Mouse (Mus musculus) limb, embryonic 14.5 days (tissue): ENCODE results near the gene Nfe2l1. TPM values are rescaled to one million over a fixed set of nuclear protein-coding genes. Genes with fewer than 3 reads are reported as not detected.

Experiments
- ATAC-seq: fragments of 200-750 bp; cut with Nextera tagmentation; 2 replicates; pipeline ENCODE4 v1.8.0; 2017; ENCODE audit warnings: low read depth, moderate number of reproducible peaks, moderate TSS enrichment; ENCODE audit not compliant: low FRiP score
- DNase-seq: peaks from one replicate; pipeline ENCODE4 v3.0.0-alpha.2; 2015; ENCODE audit warnings: low spot score
- H3K27ac ChIP-seq: fragments of 300-500 bp; sonication (generic); replicated peaks from 2 replicates; pipeline ENCODE4 v1.5.1; 2014; ENCODE audit warnings: low read depth, mild to moderate bottlenecking, low read length, moderate library complexity, mixed read lengths
- H3K27me3 ChIP-seq: fragments of 300-500 bp; sonication (generic); 2 replicates; pipeline ENCODE4 v1.6.1; 2014; ENCODE audit warnings: low read length, mixed read lengths; ENCODE audit not compliant: control insufficient read depth, insufficient read depth
- H3K36me3 ChIP-seq: fragments of 300-500 bp; sonication (generic); 2 replicates; pipeline ENCODE4 v1.6.1; 2014; ENCODE audit warnings: mild to moderate bottlenecking, low read length, moderate library complexity, mixed read lengths; ENCODE audit not compliant: control insufficient read depth, insufficient read depth
- H3K4me1 ChIP-seq: fragments of 300-500 bp; sonication (generic); 2 replicates; pipeline ENCODE4 v1.6.1; 2014; ENCODE audit warnings: antibody characterized with exemption, low read length, mixed read lengths; ENCODE audit not compliant: control insufficient read depth, insufficient read depth
- H3K4me2 ChIP-seq: fragments of 300-500 bp; sonication (generic); replicated peaks from 2 replicates; pipeline ENCODE4 v1.6.1; 2014; ENCODE audit warnings: low read depth, mild to moderate bottlenecking, low read length, moderate library complexity; ENCODE audit not compliant: severe bottlenecking
- H3K4me3 ChIP-seq: fragments of 300-500 bp; sonication (generic); replicated peaks from 2 replicates; pipeline ENCODE4 v1.5.1; 2014; ENCODE audit warnings: low read length
- H3K9ac ChIP-seq: fragments of 300-500 bp; sonication (generic); 2 replicates; pipeline ENCODE4 v1.6.1; 2014; ENCODE audit warnings: mild to moderate bottlenecking, low read depth, low read length, moderate library complexity; ENCODE audit not compliant: severe bottlenecking
- H3K9me3 ChIP-seq: fragments of 300-500 bp; sonication (generic); 2 replicates; pipeline ENCODE4 v1.6.1; 2016; ENCODE audit warnings: low read length; ENCODE audit not compliant: control insufficient read depth
- POLR2A ChIP-seq: fragments of 200-500 bp; IDR thresholded peaks from 2 replicates; pipeline ENCODE4 v1.8.0; 2012; ENCODE audit warnings: inconsistent platforms, mild to moderate bottlenecking, moderate library complexity, borderline replicate concordance; ENCODE audit not compliant: insufficient read depth, insufficient read length; ENCODE audit errors: extremely low read depth
- WGBS: fragments of 180-500 bp; shearing (Covaris S2); extraction: QIAGEN DNeasy Blood & Tissue Kit; methylation state at CpG from one replicate; pipeline ENCODE4 v1.1.7; 2014; 5-methylcytosine and 5-hydroxymethylcytosine counted together
- polyA plus RNA-seq, 2 experiments: library from polyadenylated mRNA; depleted of rRNA in 1 of 2; stranded (reverse) in 1 of 2; unstranded in 1 of 2; fragments of >200 nt; fragmentation: Nextera tagmentation in 1 of 2; extraction: Ambion mirVana in 1 of 2; gene quantifications; 2 replicates each; pipeline versions ENCODE4 v1.2.1 to v1.2.3; 2012 to 2014

Nfe2l1 gene
- polyA plus RNA-seq, 2 experiments = 42.0 to 94.5 TPM

- Histone ChIP-seq H3K4me2 (peak overlapping the region; percentile 4), H3K27me3 (no peaks in the 10 kb centered on the region), H3K9me3 (no peaks in the 10 kb centered on the region), H3K36me3 (peaks cover 33% of the 10 kb centered on the region), H3K9ac (no peak overlapping the region), H3K4me3 (no peak overlapping the region), H3K27ac (no peak overlapping the region), H3K4me1 (peaks cover 50% of the 10 kb centered on the region)
- 77% methylated on average over 2 of the region's 2 CpGs for WGBS
- ATAC-seq = no peak
- no peak for TF ChIP-seq POLR2A
- DNase-seq = no peak
Measured at GRCm38 (mm10) chr11:96826481-96826880, 3.3 kb downstream of the Nfe2l1 start.

- DNase-seq = peak; percentile 25
- no peak for TF ChIP-seq POLR2A
- WGBS = 29% methylated on average over 7 of the region's 7 CpGs
- H3K9me3 ChIP-seq = no peaks in the 10 kb centered on the region
- no peak for ATAC-seq
- peaks cover 48% of the 10 kb centered on the region for H3K36me3 ChIP-seq
- H3K4me2 ChIP-seq = peak overlapping the region; percentile 76
- peak overlapping the region; percentile 71 for H3K27ac ChIP-seq
- H3K4me3 ChIP-seq = peak overlapping the region; percentile 49
- no peak overlapping the region for H3K9ac ChIP-seq
- H3K4me1 ChIP-seq = peaks cover 46% of the 10 kb centered on the region
- H3K27me3 ChIP-seq = no peaks in the 10 kb centered on the region
Measured at GRCm38 (mm10) chr11:96824783-96825495, 4.8 kb downstream of the Nfe2l1 start.

- DNase-seq (peak; percentile 95), ATAC-seq (peak; percentile 93)
- Histone ChIP-seq H3K27me3 (no peaks in the 10 kb centered on the region), H3K4me2 (peak overlapping the region; percentile 76), H3K4me1 (peaks cover 46% of the 10 kb centered on the region), H3K27ac (peak overlapping the region; percentile 71), H3K9me3 (no peaks in the 10 kb centered on the region), H3K36me3 (peaks cover 57% of the 10 kb centered on the region), H3K9ac (peak overlapping the region; percentile 43), H3K4me3 (peak overlapping the region; percentile 49)
- WGBS = under 1% methylated on average over 13 of the region's 26 CpGs
- TF ChIP-seq POLR2A = no peak
Measured at GRCm38 (mm10) chr11:96823880-96824782, 5.6 kb downstream of the Nfe2l1 start.

GRCm38 (mm10) chr11:96823471-96823837 is 6.3 kb downstream of the Nfe2l1 start:
- no peak for TF ChIP-seq POLR2A
- peak overlapping the region; percentile 76 for H3K4me2 ChIP-seq
- H3K9ac ChIP-seq = peak overlapping the region; percentile 43
- peaks cover 63% of the 10 kb centered on the region for H3K36me3 ChIP-seq
- H3K27ac ChIP-seq = 0 out of 2 replicates have a peak overlapping the region, but pooled peaks have one; percentile 48
- DNase-seq (no peak), ATAC-seq (peak; percentile 1; the same call in 1 of the 2 replicates)
- H3K27me3 ChIP-seq = no peaks in the 10 kb centered on the region
- no peaks in the 10 kb centered on the region for H3K9me3 ChIP-seq
- peaks cover 43% of the 10 kb centered on the region for H3K4me1 ChIP-seq
- H3K4me3 ChIP-seq = peak overlapping the region; percentile 49
- 13% methylated on average over 8 of the region's 13 CpGs for WGBS

GRCm38 (mm10) chr11:96822675-96823470 is 6.9 kb downstream of the Nfe2l1 start:
- WGBS = 42% methylated on average over 4 of the region's 4 CpGs
- peak overlapping the region; percentile 43 for H3K9ac ChIP-seq
- peaks cover 67% of the 10 kb centered on the region for H3K36me3 ChIP-seq
- H3K27ac ChIP-seq = 0 out of 2 replicates have a peak overlapping the region, but pooled peaks have one; percentile 48
- H3K4me3 ChIP-seq = peak overlapping the region; percentile 49
- H3K27me3 ChIP-seq = no peaks in the 10 kb centered on the region
- TF ChIP-seq POLR2A = no peak
- H3K4me2 ChIP-seq = peak overlapping the region; percentile 76
- no peak for DNase-seq
- no peak for ATAC-seq
- peaks cover 39% of the 10 kb centered on the region for H3K4me1 ChIP-seq
- H3K9me3 ChIP-seq = no peaks in the 10 kb centered on the region
